Mouse (Mus musculus) midbrain, embryonic 12.5 days (tissue): Measurements from ENCODE around the gene Dcst1. TPM values are rescaled to one million over a fixed set of nuclear protein-coding genes. Genes with fewer than 3 reads are reported as not detected.

Source experiments
- ATAC-seq: fragments of 200-750 bp; cut with Nextera tagmentation; 2 replicates; pipeline ENCODE4 v1.8.0; 2017; ENCODE audit warnings: low read depth, moderate TSS enrichment, moderate library complexity; ENCODE audit not compliant: low FRiP score
- H3K27ac ChIP-seq: fragments of 300-500 bp; sonication (generic); replicated peaks from 2 replicates; pipeline ENCODE4 v1.5.1; 2016; ENCODE audit warnings: mild to moderate bottlenecking
- H3K27me3 ChIP-seq: fragments of 300-500 bp; sonication (generic); 2 replicates; pipeline ENCODE4 v1.6.1; 2016; ENCODE audit warnings: mild to moderate bottlenecking
- H3K36me3 ChIP-seq: fragments of 300-500 bp; sonication (generic); 2 replicates; pipeline ENCODE4 v1.6.1; 2016
- H3K4me1 ChIP-seq: fragments of 300-500 bp; sonication (generic); 2 replicates; pipeline ENCODE4 v1.6.1; 2016
- H3K4me2 ChIP-seq: fragments of 300-500 bp; sonication (generic); replicated peaks from 2 replicates; pipeline ENCODE4 v1.6.1; 2016; ENCODE audit warnings: mild to moderate bottlenecking, moderate library complexity
- H3K4me3 ChIP-seq: fragments of 300-500 bp; sonication (generic); 2 replicates; pipeline ENCODE4 v1.5.1; 2016; ENCODE audit warnings: mild to moderate bottlenecking
- H3K9ac ChIP-seq: fragments of 300-500 bp; sonication (generic); replicated peaks from 2 replicates; pipeline ENCODE4 v1.6.1; 2016; ENCODE audit warnings: mild to moderate bottlenecking, moderate library complexity
- H3K9me3 ChIP-seq: fragments of 300-500 bp; sonication (generic); 2 replicates; pipeline ENCODE4 v1.6.1; 2016; ENCODE audit warnings: mild to moderate bottlenecking
- WGBS: fragments of 180-500 bp; shearing (Covaris S2); methylation state at CpG from one replicate; pipeline ENCODE4 v1.1.7; 2016; 5-methylcytosine and 5-hydroxymethylcytosine counted together
- polyA plus RNA-seq: library from polyadenylated mRNA; unstranded; fragments of >200 nt; fragmentation: Nextera tagmentation; extraction: Ambion mirVana; gene quantifications from 2 replicates; pipeline ENCODE4 v1.2.1, GENCODE M21; 2016

Dcst1 gene
- polyA plus RNA-seq, 1 experiment from 2014 or later: 0.20 TPM

DNA sequence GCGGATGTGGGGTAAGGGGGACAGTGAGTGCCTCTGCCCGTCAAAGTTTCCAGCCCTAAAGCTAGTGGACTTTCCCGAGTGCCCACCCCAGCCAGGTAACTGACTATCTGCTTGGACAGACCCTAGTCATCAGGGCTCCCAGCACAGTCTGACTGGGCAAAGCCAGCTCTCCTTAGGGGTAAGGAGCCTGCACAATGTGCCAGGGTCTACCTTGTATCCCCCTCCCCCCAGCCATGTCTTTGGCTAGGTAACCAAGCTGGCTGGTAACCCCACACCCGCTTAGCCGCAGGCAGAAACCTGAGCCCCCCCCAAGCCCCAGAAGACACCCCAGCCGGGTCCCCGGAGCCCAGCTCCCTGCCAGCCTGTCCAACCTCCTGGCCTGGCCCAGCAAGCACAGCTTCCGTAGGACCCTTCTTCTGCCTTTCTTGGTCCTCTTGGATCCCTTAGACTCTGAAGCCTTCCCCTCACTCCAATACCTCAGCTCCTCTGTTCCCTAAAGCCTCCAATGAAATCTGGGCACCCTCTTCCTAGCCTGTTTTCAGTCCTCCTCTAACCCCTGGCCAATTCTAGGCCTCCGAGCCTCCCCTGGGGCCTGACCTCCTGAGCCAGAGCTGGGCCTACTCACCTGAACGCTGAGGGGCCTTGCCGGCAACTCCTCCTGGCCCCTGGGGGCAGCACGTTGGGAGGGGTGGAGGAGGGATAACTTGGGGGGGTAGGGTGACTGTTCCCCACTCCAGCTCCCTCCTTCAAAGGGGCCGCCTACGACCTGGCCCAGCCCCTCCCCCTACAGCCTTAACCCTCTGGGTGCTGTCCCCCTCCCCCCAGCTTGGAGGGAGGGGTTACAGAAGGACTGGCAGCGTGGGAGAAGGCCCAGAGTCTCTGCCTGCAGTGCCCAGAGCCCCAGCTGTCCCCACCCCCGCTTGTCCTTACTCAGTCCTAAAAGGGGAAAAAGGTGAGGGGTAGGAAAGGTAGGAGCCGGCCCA lies 21.7 kb upstream of the Dcst1 start:
- WGBS: 51% methylated on average over 17 of the region's 17 CpGs
- no peak overlapping the region for H3K4me3 ChIP-seq
- H3K36me3 ChIP-seq: no peaks in the 10 kb centered on the region
- peaks cover 25% of the 10 kb centered on the region for H3K27me3 ChIP-seq
- no peaks in the 10 kb centered on the region for H3K9me3 ChIP-seq
- peaks cover 30% of the 10 kb centered on the region for H3K4me1 ChIP-seq
- no peak overlapping the region for H3K9ac ChIP-seq
- H3K27ac ChIP-seq: no peak overlapping the region
- no peak overlapping the region for H3K4me2 ChIP-seq
- no peak for ATAC-seq

DNA sequence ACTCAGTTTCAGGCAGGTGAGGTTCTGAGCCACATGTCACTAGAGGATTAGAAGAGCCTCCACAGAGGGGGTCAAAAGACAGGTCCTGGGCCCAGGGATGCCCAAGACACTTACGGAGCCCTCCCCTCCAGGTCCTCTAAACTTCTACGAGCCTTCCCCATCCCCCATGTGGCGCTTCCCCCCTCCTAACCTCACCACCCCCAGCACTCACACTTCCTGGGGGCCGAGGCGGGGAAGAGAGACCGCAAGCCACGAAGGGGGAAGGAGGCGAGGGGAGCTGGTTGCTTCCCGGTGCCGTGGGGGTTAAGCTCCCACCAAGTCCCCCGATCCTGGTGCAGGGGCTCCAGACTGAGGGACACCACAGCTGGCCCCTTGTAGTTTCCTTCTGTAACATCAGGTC lies 20.4 kb upstream of the Dcst1 start:
- no peak overlapping the region for H3K27ac ChIP-seq

DNA sequence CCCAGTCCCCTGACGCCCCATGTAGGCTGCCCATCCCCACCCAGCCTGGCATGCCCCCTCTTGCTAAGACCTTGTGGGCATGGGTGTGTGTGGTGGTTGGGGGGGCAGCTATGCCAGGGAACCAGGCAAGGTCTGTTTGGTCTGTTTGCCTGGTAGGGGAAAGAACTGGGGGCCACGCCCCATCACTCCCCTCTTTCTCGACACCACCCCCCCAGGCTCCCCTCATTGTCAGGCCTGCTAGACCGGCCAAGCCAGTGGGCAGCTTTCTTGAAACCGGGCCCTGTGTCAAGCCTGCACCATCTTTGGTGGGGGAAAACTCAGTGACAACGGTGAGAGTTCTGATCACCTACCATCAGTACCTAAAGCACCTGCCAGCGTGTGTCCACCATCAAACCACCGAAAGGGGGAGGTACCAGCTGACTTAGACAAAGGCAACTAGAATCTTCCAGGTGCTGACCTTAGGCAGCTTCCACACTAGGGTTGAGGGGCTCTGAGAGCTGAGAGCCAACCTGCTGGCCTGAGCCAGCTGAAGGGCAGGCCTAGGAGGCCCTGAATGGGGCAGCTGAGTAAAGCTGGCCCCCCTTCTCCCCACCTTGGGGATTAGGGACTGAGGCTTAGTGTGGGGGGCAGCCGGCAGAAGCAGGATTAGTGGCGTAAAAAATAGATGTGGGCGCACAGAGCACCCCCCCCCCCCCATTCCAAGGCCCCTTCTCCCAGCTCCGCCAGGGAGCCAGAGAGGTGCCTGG lies 19.5 kb upstream of the Dcst1 start:
- 0 out of 2 replicates have a peak, but pooled peaks have one; percentile 39 for ATAC-seq
- H3K27ac ChIP-seq: no peak overlapping the region; the same call in 1 of the 2 replicates
- H3K27me3 ChIP-seq: peaks cover 11% of the 10 kb centered on the region
- no peaks in the 10 kb centered on the region for H3K9me3 ChIP-seq
- H3K4me1 ChIP-seq: peaks cover 12% of the 10 kb centered on the region; the same call in 1 of the 2 replicates
- no peak overlapping the region for H3K4me3 ChIP-seq
- H3K9ac ChIP-seq: no peak overlapping the region
- no peak overlapping the region for H3K4me2 ChIP-seq
- 47% methylated on average over 12 of the region's 12 CpGs for WGBS
- H3K36me3 ChIP-seq: no peaks in the 10 kb centered on the region

More for the DNA sequence above, 20.4 kb upstream of the Dcst1 start:
- Histone ChIP-seq H3K9me3 (no peaks in the 10 kb centered on the region), H3K9ac (no peak overlapping the region), H3K4me2 (no peak overlapping the region), H3K4me3 (no peak overlapping the region), H3K4me1 (peaks cover 17% of the 10 kb centered on the region), H3K36me3 (no peaks in the 10 kb centered on the region), H3K27me3 (peaks cover 14% of the 10 kb centered on the region)
- ATAC-seq: no peak
- WGBS: 36% methylated on average over 11 of the region's 11 CpGs

DNA sequence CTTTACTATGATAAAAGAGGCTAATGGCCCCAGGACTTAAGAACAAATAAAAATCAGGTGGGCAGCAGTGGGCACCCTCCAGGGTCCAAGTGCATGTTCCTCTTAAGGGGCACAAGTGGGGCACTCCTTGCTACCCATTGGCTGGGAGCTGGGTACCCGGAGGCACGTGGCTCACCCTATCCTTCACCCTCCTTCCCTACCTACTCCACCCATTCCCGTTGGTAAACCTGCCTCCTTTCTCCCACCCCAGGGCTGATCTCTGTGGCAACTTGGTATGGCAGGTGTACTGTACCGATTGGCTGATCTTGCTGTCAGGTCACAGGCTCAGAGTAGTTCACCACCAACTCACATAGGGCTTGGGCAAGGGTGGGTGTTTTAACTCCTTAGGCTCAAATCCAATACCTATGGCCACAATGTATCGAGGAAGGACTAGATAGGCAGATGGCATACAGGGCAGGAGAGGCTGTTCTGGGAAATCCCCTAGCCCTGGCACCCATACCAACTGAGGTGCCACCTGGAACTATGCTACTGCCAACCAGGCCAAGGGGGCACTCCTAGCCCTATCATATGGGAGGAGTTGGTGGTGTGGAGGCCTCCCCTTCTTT lies 18.7 kb upstream of the Dcst1 start:
- WGBS: 91% methylated on average over 5 of the region's 5 CpGs
- Histone ChIP-seq H3K4me2 (no peak overlapping the region), H3K9me3 (no peaks in the 10 kb centered on the region), H3K36me3 (no peaks in the 10 kb centered on the region), H3K27me3 (peaks cover 11% of the 10 kb centered on the region), H3K4me3 (no peak overlapping the region), H3K4me1 (peaks cover 16% of the 10 kb centered on the region), H3K9ac (no peak overlapping the region), H3K27ac (no peak overlapping the region)
- no peak for ATAC-seq

DNA sequence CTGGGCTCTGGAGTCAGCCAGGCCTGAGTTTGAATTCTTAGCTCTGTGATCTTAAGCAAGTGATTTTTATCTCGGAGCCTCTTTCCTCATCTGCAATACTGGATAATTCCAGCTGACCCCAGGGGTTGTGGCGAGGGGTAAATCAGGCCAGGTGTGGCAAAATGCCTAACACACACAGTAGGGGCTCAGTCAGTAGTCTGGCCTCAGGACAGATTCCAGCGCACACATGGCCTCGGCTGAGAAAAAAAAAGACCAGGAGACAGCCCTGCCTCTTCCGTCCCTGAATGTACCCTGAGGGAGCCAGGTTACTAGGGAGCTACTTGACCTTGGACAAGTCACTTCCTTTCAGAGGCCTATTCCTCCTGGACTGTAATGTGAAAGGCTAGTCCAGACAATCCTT lies 17.9 kb upstream of the Dcst1 start:
- H3K36me3 ChIP-seq: no peaks in the 10 kb centered on the region
- no peaks in the 10 kb centered on the region for H3K9me3 ChIP-seq
- H3K27ac ChIP-seq: no peak overlapping the region
- WGBS: 84% methylated on average over 5 of the region's 5 CpGs
- H3K4me3 ChIP-seq: no peak overlapping the region
- no peak for ATAC-seq
- H3K9ac ChIP-seq: no peak overlapping the region
- H3K4me1 ChIP-seq: peaks cover 24% of the 10 kb centered on the region
- H3K27me3 ChIP-seq: peaks cover 8% of the 10 kb centered on the region
- H3K4me2 ChIP-seq: no peak overlapping the region

DNA sequence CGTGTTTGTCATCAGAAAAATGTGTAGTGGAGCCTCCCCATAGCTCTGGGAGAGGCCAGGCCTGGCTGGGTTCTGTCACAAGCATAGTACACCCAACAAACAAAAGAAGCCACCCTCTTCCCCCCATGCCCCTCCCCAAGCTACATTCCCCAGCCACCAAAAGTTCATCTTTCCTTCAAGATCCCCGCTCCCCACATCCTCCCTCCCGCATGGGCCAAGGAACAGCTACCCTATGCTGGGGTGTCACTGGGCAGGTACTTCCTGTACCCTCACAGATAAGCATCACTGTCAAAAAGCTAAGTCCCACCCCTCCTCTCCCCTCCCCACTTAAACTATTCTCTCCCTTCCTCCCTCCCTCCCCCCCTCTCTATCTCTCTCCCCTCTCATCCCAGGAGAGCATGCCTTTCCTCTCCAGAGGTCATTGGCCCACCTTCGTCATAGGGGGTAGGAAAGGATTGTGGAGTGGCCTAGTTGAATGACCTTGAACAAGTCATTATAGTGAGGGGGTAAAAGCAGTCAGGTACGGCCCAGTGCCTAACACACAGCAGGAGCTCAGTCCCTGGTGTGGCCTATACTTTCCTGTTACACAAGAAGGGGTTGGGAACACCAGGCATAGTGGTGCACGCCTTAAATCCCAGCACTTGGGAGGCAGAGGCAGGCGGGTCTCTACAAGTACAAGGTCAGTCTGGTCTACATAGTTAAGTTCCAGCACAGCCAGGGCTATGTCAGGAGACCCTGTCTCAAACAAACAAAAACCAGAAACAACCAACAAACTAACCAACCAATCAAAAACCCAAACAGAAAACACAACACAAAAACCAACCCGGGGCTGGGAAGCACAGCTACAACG lies 17.2 kb upstream of the Dcst1 start:
- no peak for ATAC-seq
- WGBS: 88% methylated on average over 9 of the region's 9 CpGs
- no peak overlapping the region for H3K9ac ChIP-seq
- no peak overlapping the region for H3K27ac ChIP-seq
- peaks cover 27% of the 10 kb centered on the region for H3K4me1 ChIP-seq
- H3K9me3 ChIP-seq: no peaks in the 10 kb centered on the region
- H3K4me2 ChIP-seq: no peak overlapping the region
- no peaks in the 10 kb centered on the region for H3K36me3 ChIP-seq
- H3K27me3 ChIP-seq: peaks cover 3% of the 10 kb centered on the region
- no peak overlapping the region for H3K4me3 ChIP-seq

DNA sequence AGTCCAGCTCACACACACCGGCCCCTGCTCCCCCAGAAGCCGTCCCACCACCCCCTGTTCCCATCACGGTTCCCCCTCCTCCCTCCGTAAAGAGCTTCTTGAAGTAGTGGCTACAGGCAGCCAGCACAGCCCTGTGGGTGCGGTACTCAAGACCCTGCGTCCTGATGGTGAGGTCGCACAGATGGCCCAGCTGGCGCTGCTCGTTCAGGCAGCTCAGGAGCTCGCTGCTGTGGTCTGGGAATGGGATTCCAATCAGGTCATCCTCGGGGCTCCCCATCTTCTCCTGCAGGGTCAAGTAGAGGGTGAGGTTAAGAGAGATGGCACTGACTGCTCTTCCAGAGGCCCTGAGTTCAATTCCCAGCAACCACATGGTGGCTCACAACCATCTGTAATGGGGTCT lies 16.2 kb upstream of the Dcst1 start:
- H3K27me3 ChIP-seq: peaks cover 2% of the 10 kb centered on the region; the same call in 1 of the 2 replicates
- no peak overlapping the region for H3K4me3 ChIP-seq
- H3K27ac ChIP-seq: no peak overlapping the region
- ATAC-seq: no peak
- no peaks in the 10 kb centered on the region for H3K9me3 ChIP-seq
- WGBS: 81% methylated on average over 11 of the region's 11 CpGs
- H3K4me1 ChIP-seq: peaks cover 24% of the 10 kb centered on the region
- H3K36me3 ChIP-seq: no peaks in the 10 kb centered on the region
- no peak overlapping the region for H3K4me2 ChIP-seq
- no peak overlapping the region for H3K9ac ChIP-seq

DNA sequence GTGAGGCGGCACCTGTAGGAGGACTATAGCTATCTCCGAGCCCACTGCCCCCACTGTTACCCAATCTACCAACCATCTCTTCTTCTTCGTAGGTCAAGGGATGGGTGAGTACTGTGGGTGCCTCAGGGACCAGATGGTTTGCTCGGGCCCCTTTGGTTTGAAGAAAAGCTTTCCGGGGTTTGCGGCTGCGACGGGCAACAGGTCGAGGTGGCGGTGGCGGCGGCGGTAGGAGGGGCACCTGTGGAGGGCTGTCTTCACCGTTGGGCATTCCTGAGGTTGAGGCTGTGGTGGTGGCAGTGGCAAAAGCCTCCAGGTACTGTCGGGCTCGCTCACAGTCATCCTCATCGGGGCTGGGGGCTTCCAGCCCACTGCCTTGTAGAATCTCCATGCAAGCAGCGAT lies 15.7 kb upstream of the Dcst1 start:
- Histone ChIP-seq H3K4me1 (peaks cover 24% of the 10 kb centered on the region), H3K4me2 (no peak overlapping the region), H3K27ac (no peak overlapping the region), H3K27me3 (peaks cover 2% of the 10 kb centered on the region; the same call in 1 of the 2 replicates), H3K4me3 (no peak overlapping the region), H3K9me3 (no peaks in the 10 kb centered on the region), H3K9ac (no peak overlapping the region), H3K36me3 (no peaks in the 10 kb centered on the region)
- 96% methylated on average over 18 of the region's 18 CpGs for WGBS
- no peak for ATAC-seq

DNA sequence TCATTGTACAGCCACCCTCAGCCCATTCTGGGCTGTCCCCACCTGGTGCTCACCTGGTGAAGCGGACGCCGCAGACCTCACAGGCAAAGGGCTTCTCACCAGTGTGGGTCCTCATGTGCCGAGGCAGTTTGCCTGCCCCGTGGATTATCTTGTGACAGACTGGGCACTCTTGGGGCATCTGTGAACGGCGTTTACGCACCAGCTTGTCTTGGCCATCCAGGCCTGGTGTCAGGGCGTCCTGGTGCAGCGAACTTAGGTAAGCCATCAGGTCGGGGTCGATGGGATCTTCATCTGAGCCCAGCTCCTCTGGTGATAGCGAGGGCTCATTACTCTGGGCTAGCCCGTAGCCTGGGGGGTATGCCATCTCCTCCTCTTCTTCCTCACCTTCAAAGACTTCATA lies 15.2 kb upstream of the Dcst1 start:
- peaks cover 24% of the 10 kb centered on the region for H3K4me1 ChIP-seq
- no peak overlapping the region for H3K4me3 ChIP-seq
- H3K36me3 ChIP-seq: no peaks in the 10 kb centered on the region
- no peak overlapping the region for H3K9ac ChIP-seq
- 94% methylated on average over 14 of the region's 14 CpGs for WGBS
- H3K4me2 ChIP-seq: no peak overlapping the region
- ATAC-seq: no peak
- H3K9me3 ChIP-seq: no peaks in the 10 kb centered on the region
- H3K27me3 ChIP-seq: peaks cover 2% of the 10 kb centered on the region; the same call in 1 of the 2 replicates
- no peak overlapping the region for H3K27ac ChIP-seq

DNA sequence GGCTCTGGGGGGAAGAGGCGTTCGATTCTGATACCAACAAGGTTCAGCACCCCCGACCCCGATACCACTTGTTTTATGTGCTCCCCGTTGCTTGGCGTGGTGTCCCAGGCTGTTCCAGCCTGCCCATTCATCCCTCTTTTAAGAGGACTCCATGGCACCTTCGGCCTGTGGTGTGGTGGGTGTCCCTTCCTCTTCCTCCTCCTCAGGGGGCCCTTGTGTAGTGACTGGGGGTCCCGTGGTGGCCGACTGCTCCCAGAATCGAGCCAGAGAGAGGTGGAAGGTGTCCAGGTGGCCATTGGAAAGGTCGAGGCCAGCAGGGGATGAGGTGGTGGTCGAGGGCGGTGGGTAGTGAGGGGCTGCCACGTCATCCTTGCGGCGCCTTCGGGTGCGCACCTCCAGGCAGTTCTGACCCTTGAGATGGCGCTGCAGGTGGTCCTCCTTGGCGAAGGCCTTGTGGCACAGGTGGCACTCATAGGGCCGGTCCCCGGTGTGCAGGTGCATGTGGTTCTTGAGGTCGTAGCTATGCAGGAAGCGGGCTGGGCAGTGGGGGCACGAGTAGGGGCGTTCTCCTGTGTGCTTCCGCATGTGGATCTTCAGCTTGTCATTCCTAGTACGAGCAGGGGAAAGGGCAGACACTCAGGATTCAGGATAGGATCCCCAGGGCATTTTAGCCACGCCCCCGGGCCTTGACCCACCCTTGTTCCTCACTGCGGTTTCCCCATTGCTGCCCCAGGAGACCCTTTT lies 14.5 kb upstream of the Dcst1 start:
- peaks cover 17% of the 10 kb centered on the region for H3K4me1 ChIP-seq
- no peak overlapping the region for H3K9ac ChIP-seq
- WGBS: 90% methylated on average over 31 of the region's 31 CpGs
- H3K4me3 ChIP-seq: no peak overlapping the region
- H3K9me3 ChIP-seq: no peaks in the 10 kb centered on the region
- H3K27ac ChIP-seq: no peak overlapping the region
- H3K36me3 ChIP-seq: no peaks in the 10 kb centered on the region
- H3K4me2 ChIP-seq: no peak overlapping the region
- H3K27me3 ChIP-seq: peaks cover 2% of the 10 kb centered on the region; the same call in 1 of the 2 replicates
- ATAC-seq: no peak
